Mouse (Mus musculus): ENCODE data around the gene Usp7. TPM values are rescaled to one million over a fixed set of nuclear protein-coding genes. Genes with fewer than 3 reads are reported as not detected.

Usp7 gene
- polyA plus RNA-seq (2016; fragmentation: Nextera tagmentation; extraction: Ambion mirVana): 29.2 and 31.6 TPM in 2 replicates

GRCm38 (mm10) chr16:8791949-8792557 lies at the start of gene Usp7:
Usp7 (minus strand) TSS chr16:8792308.
- Histone ChIP-seq H3K27me3 (replicated peaks; ENCODE audit: low read depth, poor library complexity, severe bottlenecking) (no peaks in the 10 kb centered on the region), H3K4me1 (no peaks in the 10 kb centered on the region), H3K9me3 (no peaks in the 10 kb centered on the region), H3K27ac (replicated peaks) (no peak within 1 kb of the TSS), H3K36me3 (replicated peaks) (no peaks in the 10 kb centered on the region), H3K4me3 (no peak within 1 kb of the TSS)
- no peak for DNase-seq (ENCODE audit: low spot score)
- WGBS: 95% methylated on average over 20 of the region's 20 CpGs

- no peaks in the 10 kb centered on the region for H3K4me1 ChIP-seq
- no peak for DNase-seq (ENCODE audit: low spot score)
- no peaks in the 10 kb centered on the region for H3K9me3 ChIP-seq
- no peaks in the 10 kb centered on the region for H3K27me3 ChIP-seq (replicated peaks; ENCODE audit: low read depth, poor library complexity, severe bottlenecking)
- WGBS: 91% methylated on average over 3 of the region's 3 CpGs
- no peak overlapping the region for H3K4me3 ChIP-seq
- H3K27ac ChIP-seq (replicated peaks): no peak overlapping the region
- peaks cover 96% of the 10 kb centered on the region for H3K36me3 ChIP-seq (replicated peaks)
Observed at GRCm38 (mm10) chr16:8840557-8840956, 48.4 kb upstream of the Usp7 start.

- no peak overlapping the region for H3K4me3 ChIP-seq
- no peak for DNase-seq (ENCODE audit: low spot score)
- peaks cover 96% of the 10 kb centered on the region for H3K36me3 ChIP-seq (replicated peaks)
- no peaks in the 10 kb centered on the region for H3K27me3 ChIP-seq (replicated peaks; ENCODE audit: low read depth, poor library complexity, severe bottlenecking)
- H3K4me1 ChIP-seq: no peaks in the 10 kb centered on the region
- no peaks in the 10 kb centered on the region for H3K9me3 ChIP-seq
- no peak overlapping the region for H3K27ac ChIP-seq (replicated peaks)
Observed at GRCm38 (mm10) chr16:8838921-8839320, 46.8 kb upstream of the Usp7 start.

- no peak for DNase-seq (ENCODE audit: low spot score)
- Histone ChIP-seq H3K27ac (replicated peaks) (no peak overlapping the region), H3K4me1 (peaks cover 8% of the 10 kb centered on the region; the same call in 1 of the 2 replicates), H3K36me3 (replicated peaks) (peaks cover 96% of the 10 kb centered on the region), H3K27me3 (replicated peaks; ENCODE audit: low read depth, poor library complexity, severe bottlenecking) (no peaks in the 10 kb centered on the region), H3K9me3 (no peaks in the 10 kb centered on the region), H3K4me3 (no peak overlapping the region)
- 98% methylated on average over 1 of the region's 1 CpGs for WGBS
Observed at GRCm38 (mm10) chr16:8837595-8837994, 45.5 kb upstream of the Usp7 start.

GRCm38 (mm10) chr16:8836876-8837275 lies 44.8 kb upstream of the Usp7 start:
- H3K36me3 ChIP-seq (replicated peaks): peaks cover 95% of the 10 kb centered on the region
- H3K27me3 ChIP-seq (replicated peaks; ENCODE audit: low read depth, poor library complexity, severe bottlenecking): no peaks in the 10 kb centered on the region
- DNase-seq (ENCODE audit: low spot score): no peak
- no peaks in the 10 kb centered on the region for H3K9me3 ChIP-seq
- WGBS: 93% methylated on average over 1 of the region's 1 CpGs
- H3K4me3 ChIP-seq: no peak overlapping the region
- H3K27ac ChIP-seq (replicated peaks): no peak overlapping the region
- H3K4me1 ChIP-seq: peaks cover 13% of the 10 kb centered on the region

- Histone ChIP-seq H3K4me1 (peaks cover 25% of the 10 kb centered on the region), H3K4me3 (peak overlapping the region; percentile 91), H3K9me3 (no peaks in the 10 kb centered on the region), H3K27ac (replicated peaks) (peak overlapping the region; percentile 96), H3K27me3 (replicated peaks; ENCODE audit: low read depth, poor library complexity, severe bottlenecking) (no peaks in the 10 kb centered on the region), H3K36me3 (replicated peaks) (peaks cover 48% of the 10 kb centered on the region)
- 7% methylated on average over 12 of the region's 12 CpGs for WGBS
- peak; percentile 34 for DNase-seq (ENCODE audit: low spot score)
Observed at GRCm38 (mm10) chr16:8831241-8831640, 39.1 kb upstream of the Usp7 start.

- under 1% methylated on average over 74 of the region's 74 CpGs for WGBS
Observed at GRCm38 (mm10) chr16:8830431-8831211, 38.5 kb upstream of the Usp7 start.

GRCm38 (mm10) chr16:8829564-8830359 lies 37.7 kb upstream of the Usp7 start, which contains the start of gene 1810013L24Rik:
1810013L24Rik (plus strand) TSS chr16:8830100.
- H3K36me3 ChIP-seq (replicated peaks): peaks cover 34% of the 10 kb centered on the region
- H3K4me3 ChIP-seq: peak within 1 kb of the TSS; percentile 91
- no peaks in the 10 kb centered on the region for H3K27me3 ChIP-seq (replicated peaks; ENCODE audit: low read depth, poor library complexity, severe bottlenecking)
- H3K4me1 ChIP-seq: peaks cover 25% of the 10 kb centered on the region
- H3K27ac ChIP-seq (replicated peaks): peak within 1 kb of the TSS; percentile 96
- H3K9me3 ChIP-seq: no peaks in the 10 kb centered on the region
- WGBS: under 1% methylated on average over 80 of the region's 80 CpGs
- DNase-seq (ENCODE audit: low spot score): peak; percentile 99

More at GRCm38 (mm10) chr16:8830431-8831211, 38.5 kb upstream of the Usp7 start:
- H3K27me3 ChIP-seq (replicated peaks; ENCODE audit: low read depth, poor library complexity, severe bottlenecking): no peaks in the 10 kb centered on the region
- peak overlapping the region; percentile 91 for H3K4me3 ChIP-seq
- DNase-seq (ENCODE audit: low spot score): peak; percentile 75
- H3K27ac ChIP-seq (replicated peaks): peak overlapping the region; percentile 96
- H3K4me1 ChIP-seq: peaks cover 25% of the 10 kb centered on the region
- no peaks in the 10 kb centered on the region for H3K9me3 ChIP-seq
- peaks cover 43% of the 10 kb centered on the region for H3K36me3 ChIP-seq (replicated peaks)

- WGBS: 12% methylated on average over 33 of the region's 33 CpGs
- H3K9me3 ChIP-seq: no peaks in the 10 kb centered on the region
- no peaks in the 10 kb centered on the region for H3K27me3 ChIP-seq (replicated peaks; ENCODE audit: low read depth, poor library complexity, severe bottlenecking)
- DNase-seq (ENCODE audit: low spot score): peak; percentile 75
- peak overlapping the region; percentile 86 for H3K27ac ChIP-seq (replicated peaks)
- peaks cover 25% of the 10 kb centered on the region for H3K4me1 ChIP-seq
- peaks cover 26% of the 10 kb centered on the region for H3K36me3 ChIP-seq (replicated peaks)
- H3K4me3 ChIP-seq: peak overlapping the region; percentile 91
Observed at GRCm38 (mm10) chr16:8828636-8829563, 36.8 kb upstream of the Usp7 start.

- 92% methylated on average over 7 of the region's 7 CpGs for WGBS
- no peak overlapping the region for H3K27ac ChIP-seq (replicated peaks)
- no peaks in the 10 kb centered on the region for H3K27me3 ChIP-seq (replicated peaks; ENCODE audit: low read depth, poor library complexity, severe bottlenecking)
- no peaks in the 10 kb centered on the region for H3K9me3 ChIP-seq
- H3K4me1 ChIP-seq: peaks cover 14% of the 10 kb centered on the region
- H3K36me3 ChIP-seq (replicated peaks): peaks cover 10% of the 10 kb centered on the region
- no peak for DNase-seq (ENCODE audit: low spot score)
- H3K4me3 ChIP-seq: no peak overlapping the region
Observed at GRCm38 (mm10) chr16:8827366-8827765, 35.3 kb upstream of the Usp7 start.

GRCm38 (mm10) chr16:8823661-8824060 lies 31.6 kb upstream of the Usp7 start:
- H3K27me3 ChIP-seq (replicated peaks; ENCODE audit: low read depth, poor library complexity, severe bottlenecking): no peaks in the 10 kb centered on the region
- H3K4me3 ChIP-seq: no peak overlapping the region
- no peaks in the 10 kb centered on the region for H3K36me3 ChIP-seq (replicated peaks)
- H3K4me1 ChIP-seq: no peaks in the 10 kb centered on the region
- no peak overlapping the region for H3K27ac ChIP-seq (replicated peaks)
- H3K9me3 ChIP-seq: no peaks in the 10 kb centered on the region
- DNase-seq (ENCODE audit: low spot score): no peak
- WGBS: 76% methylated on average over 2 of the region's 2 CpGs

All from embryonic facial prominence, embryonic 10.5 days (tissue).